Mouse (Mus musculus): ENCODE data around the gene Socs5.
A peak's percentile ranks its signal among the peaks of the same experiment; 100 is the strongest.

Socs5 gene

DNA sequence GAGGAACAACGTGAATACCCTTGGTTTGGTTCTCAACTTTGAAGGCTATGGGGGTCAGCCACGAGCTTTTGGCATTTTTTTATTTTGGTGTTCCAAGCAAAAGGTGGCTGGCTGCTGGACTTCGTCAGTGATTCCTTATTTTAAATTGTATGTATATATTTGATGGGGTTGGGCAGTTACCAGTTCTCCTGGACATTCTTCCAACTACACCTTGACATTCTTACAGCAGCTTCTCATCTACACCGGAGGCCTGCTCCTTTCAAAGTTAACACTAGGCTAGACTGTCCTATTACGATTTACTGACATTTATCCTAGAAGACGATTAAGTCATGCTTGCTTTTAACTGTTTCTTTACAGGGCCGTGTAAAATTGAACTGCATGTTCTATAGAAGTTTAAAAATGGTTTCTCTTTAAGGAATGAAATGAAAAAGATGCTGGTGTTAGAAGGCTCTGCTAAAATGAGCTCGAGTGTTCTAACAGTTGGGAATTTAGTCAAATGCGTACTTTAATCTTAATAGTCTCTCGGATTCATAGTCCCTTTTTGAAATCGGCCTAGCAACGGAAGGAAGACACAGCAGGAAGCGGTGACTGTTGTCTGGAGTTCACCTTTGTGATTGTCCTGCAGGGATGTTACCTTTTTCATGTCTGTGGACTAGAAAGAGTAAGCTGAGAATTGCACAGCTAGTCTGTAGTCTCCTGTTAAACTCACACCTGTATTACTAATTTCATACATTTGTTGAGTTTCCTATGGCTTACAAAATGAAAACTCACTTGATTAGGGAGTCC lies 1.2 kb downstream of the Socs5 start:
- peak; percentile 5 for DNase-seq (ENCODE audit: low spot score)

- DNase-seq (ENCODE audit: low spot score), result no peak
These were observed 2.0 kb downstream of the Socs5 start for GRCm38 (mm10) chr17:87109504-87109903.

- no peak for DNase-seq (ENCODE audit: low spot score)
These were observed 5.5 kb downstream of the Socs5 start for GRCm38 (mm10) chr17:87112852-87113592.

GRCm38 (mm10) chr17:87115615-87116014 lies 8.1 kb downstream of the Socs5 start:
- DNase-seq (ENCODE audit: low spot score), result no peak

- no peak for DNase-seq (ENCODE audit: low spot score)
These were observed 11.6 kb downstream of the Socs5 start for GRCm38 (mm10) chr17:87118966-87119526.

GRCm38 (mm10) chr17:87125344-87125743 lies 17.9 kb downstream of the Socs5 start:
- DNase-seq (ENCODE audit: low spot score), result peak; percentile 37

DNA sequence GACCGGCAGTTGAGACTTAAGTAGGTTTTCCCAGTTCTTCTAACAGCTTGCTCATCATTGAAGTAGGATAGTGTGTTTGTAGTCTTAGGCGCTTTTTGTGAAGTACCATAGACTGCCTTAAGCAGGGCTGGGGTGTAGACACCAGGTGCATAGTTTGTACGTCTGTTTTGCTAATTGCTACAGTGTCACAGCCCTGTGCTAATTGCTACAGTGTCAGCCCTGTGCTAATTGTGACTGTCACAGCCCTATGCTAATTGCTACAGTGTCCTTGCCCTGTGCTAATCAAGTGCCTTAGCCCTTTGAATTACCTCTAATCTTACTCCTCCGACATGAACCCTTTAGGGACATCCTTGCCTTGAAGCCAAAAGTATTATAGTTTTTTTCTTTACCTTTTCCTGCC lies 24.8 kb downstream of the Socs5 start:
- no peak for DNase-seq (ENCODE audit: low spot score)

DNA sequence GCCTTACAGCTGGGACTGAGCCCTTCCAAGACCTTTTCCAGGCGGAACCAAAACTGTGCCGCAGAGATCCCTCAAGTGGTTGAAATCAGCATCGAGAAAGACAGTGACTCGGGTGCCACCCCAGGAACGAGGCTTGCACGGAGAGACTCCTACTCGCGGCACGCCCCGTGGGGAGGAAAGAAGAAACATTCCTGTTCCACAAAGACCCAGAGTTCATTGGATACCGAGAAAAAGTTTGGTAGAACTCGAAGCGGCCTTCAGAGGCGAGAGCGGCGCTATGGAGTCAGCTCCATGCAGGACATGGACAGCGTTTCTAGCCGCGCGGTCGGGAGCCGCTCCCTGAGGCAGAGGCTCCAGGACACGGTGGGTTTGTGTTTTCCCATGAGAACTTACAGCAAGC lies 26.3 kb downstream of the Socs5 start:
- peak; percentile 43 for DNase-seq (ENCODE audit: low spot score)

DNA sequence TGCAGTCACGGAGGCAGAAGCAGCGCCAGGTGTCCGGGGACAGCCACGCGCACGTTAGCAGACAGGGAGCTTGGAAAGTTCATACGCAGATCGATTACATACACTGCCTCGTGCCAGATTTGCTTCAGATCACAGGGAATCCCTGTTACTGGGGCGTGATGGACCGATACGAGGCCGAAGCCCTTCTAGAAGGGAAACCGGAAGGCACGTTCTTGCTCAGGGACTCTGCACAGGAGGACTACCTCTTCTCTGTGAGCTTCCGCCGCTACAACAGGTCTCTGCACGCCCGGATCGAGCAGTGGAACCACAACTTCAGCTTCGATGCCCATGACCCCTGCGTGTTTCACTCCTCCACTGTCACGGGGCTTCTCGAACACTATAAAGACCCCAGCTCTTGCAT lies 27.2 kb downstream of the Socs5 start:
- no peak for DNase-seq (ENCODE audit: low spot score)

GRCm38 (mm10) chr17:87135741-87136140 lies 28.3 kb downstream of the Socs5 start:
- no peak for DNase-seq (ENCODE audit: low spot score)

DNA sequence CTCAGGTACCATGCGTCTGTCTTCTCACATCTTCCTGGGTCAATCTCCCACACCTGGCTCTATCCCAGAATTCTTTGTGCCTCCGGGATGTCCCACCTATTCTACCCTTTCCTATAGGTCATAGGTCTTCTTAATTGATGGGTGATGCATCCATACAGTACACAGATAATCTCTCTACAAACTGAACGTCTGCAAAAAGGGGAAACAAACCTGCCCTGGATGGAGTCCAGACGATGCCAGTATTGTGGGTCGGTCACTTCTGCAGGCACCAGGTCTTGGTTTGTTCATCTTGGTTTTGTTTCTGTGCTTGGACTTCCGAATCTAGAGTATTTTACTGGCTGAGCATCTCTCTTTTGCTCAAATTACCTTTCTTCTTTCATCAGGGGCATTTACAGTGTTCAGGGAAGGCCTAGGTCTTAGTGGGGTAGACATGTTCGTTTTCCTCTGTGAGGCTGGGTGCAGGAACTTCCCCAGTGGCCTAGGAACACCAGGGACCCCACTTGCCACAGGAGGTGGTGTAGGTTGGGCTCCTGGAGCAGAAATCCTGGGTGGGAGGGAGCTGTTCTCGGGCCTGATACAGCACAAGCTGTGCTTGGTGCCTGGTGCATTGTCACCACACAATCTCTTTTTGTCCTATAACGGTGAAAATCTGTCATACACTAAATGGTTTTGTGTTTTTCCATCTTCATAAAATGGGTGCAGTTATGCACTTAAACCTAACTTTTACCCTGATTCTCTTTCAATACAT lies 33.9 kb downstream of the Socs5 start:
- DNase-seq (ENCODE audit: low spot score), result no peak

DNA sequence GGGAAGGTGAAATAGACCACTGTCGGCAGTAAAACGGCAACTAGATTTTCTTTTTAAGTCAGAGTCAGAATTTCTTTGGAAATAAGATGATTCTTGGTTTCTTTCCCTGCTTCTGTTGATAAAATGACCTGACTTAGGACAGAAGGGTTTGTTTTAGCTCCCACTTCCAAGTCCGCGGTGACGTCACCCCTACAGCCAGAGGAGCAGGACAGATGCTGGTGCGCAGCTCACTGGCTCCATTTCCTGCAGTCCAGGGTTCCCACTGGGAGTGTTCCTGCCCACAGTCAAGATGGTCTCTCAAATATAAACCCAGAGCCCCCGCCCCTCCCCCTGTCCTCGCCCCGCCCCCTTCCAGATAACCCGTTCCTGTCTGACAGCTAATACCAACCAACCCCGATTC lies 34.8 kb downstream of the Socs5 start:
- peak; percentile 26 for DNase-seq (ENCODE audit: low spot score)

DNA sequence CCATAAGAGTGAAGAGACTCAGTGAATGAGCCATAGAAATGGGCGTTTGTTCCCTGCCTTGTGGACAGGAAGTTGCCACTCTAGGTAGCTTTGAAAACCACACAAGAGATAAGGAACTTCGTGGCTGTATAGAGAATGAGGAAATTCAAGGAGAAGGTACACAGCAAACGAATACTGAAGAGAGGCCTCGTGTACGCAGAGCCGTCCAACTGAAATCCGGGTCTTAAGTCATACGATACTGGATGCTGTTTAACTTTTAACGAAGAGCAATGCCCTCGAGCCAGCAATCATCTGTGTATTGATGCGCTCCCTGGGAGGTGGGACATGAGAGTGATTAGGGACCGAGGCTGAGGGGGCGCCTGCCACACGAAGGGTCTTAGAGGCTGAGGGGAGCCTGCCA lies 35.7 kb downstream of the Socs5 start:
- no peak for DNase-seq (ENCODE audit: low spot score)

DNA sequence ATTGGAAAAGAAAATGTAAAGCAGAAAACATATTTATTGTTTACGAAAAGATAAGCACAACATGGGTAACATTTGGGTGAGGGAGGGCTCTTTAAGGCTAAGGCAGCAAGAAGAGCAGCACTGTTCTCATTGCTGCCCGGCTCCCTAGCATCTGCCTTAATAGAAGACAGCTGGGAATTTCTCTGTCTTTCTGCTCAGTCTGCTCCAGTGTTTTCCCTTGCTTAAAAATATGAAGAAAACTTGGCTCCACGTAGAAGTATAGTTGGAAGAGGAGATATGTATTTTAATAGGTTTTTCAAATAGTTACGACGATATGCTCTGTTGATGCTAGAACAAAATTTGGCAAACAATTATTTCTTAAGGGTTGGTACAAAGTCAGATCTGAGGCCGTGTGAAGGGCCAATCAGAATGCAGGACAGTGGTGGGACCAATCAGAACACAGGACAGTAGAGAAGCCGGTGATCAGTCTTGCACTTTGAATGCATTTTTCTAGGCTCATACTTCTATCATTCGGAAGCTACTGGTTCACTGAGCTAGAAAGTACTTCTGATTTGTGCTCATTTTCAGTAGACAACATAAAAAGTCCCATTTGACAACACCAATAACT lies 39.0 kb downstream of the Socs5 start:
- no peak for DNase-seq (ENCODE audit: low spot score)

- no peak for DNase-seq (ENCODE audit: low spot score)
These were observed 42.3 kb downstream of the Socs5 start for GRCm38 (mm10) chr17:87149762-87150161.

GRCm38 (mm10) chr17:87152984-87153383 lies 45.5 kb downstream of the Socs5 start:
- DNase-seq (ENCODE audit: low spot score), result no peak

DNA sequence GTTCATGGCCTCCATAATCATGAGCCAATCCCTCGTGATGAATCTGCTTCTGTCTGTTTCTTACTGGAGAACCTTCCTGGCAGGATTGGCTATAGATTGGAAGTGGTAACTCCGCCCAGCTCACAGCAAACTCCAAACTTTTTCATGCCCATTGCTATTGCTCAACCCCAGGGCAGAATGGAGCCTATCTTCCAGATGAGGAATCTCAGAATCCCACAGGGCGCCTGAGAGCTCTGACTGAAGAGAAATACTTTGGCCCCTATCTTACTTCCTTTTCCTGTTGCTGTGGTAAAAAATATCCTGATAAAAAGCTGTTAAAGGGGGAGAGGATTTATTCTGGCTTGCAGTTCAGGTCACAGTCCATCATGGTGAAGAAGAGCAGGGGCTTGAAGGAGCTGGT lies 48.2 kb downstream of the Socs5 start:
- no peak for DNase-seq (ENCODE audit: low spot score)

DNA sequence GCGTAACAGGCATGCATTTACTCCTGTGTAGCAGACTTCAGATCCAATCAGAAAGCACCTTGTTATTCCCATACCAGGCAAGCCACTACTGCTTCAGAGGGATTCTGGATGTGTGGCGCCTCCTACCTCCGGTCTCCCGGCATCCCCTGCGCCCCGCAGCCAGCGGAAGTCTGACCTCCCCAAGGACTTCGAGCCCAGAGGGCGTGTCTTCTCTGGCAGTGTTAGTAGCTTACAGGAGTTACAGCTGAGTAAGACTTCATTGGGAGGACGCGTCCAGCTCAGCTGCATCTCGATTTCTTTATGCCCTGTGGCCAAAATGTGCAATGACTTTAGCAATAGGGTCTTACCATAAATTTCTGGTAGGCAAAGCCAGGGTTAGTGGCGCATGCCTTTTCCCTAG lies 50.3 kb downstream of the Socs5 start:
- no peak for DNase-seq (ENCODE audit: low spot score)

- DNase-seq (ENCODE audit: low spot score), result no peak
These were observed 51.1 kb downstream of the Socs5 start for GRCm38 (mm10) chr17:87158597-87158996.

DNA sequence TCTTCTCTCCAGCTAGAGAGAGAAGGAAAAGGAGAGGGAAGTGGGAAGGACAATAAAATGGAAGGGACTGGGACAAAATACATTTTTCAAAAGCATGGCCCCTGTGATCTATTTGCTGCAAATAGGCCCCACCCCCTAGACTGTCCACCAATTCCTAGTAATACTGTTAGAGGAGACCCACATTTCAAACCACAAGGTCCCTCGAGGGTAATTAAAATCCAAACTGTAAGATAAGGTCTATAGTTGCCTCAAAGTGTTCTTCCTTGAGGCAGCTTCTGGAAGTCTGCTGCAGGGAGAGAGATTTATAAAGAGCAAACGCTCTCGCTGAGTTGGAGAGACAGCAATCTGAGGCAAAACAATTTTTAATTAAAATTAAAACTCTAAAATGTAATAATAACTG lies 52.8 kb downstream of the Socs5 start:
- DNase-seq (ENCODE audit: low spot score), result no peak

DNA sequence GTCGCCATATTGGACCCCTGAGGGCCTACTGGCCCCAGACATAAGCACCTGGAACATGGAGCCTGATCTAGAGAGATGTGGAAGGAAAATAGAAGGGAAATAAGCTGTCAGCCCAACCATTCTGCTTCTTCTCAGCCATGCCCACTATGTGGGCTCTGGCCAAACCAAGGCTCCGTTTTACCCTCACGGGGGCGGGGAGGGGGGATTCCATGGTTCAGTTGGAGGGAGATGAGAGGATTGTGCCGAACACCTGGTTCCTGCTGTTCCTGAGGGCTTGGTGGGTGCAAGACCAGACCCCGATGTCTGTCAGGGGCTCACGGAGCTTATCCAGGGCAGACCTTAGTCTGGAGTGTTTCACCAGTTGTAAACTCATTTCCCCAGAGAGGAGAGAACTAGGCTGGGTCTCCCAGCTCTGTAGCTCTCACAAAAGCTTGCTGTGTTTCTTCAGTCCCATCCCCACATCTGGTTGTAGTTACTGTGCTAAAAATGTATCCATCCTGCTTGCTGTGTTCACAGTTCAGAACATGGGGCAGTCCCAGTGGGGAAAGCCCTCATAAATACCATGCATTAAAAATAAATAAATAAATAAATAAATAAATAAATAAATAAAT lies 56.9 kb downstream of the Socs5 start:
- peak; percentile 38 for DNase-seq (ENCODE audit: low spot score)

DNA sequence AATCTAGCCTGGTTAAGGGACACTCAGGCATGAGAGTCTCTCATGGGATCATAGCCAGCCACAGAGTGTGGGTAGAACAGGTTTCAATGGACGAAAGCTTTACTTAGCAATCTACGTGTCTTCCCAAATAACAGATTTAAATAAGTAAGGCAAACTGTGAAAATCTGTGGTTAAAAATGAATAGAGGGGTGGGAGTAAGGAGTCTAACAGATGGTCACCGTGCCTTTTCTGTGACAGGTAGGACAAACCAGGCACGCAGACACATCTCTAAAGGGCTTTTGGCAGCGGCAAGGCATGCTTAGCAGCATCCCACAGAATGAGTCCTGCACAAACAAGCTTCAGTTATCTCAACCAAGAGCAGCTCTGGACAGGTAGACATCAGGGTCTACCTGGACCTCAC lies 59.9 kb downstream of the Socs5 start:
- DNase-seq (ENCODE audit: low spot score), result no peak

All from embryo, embryonic 10.5 days (tissue).